Mouse (Mus musculus) ES-E14 (cell line): ENCODE measurements around the gene Cpa4.

Source experiments
- MAFK ChIP-seq: IDR thresholded peaks from 2 replicates; pipeline ENCODE4 v1.6.1; 2014; ENCODE audit warnings: mild to moderate bottlenecking, low read depth, low read length, inconsistent platforms; ENCODE audit not compliant: insufficient read depth
- ZC3H11A ChIP-seq: IDR thresholded peaks from 2 replicates; pipeline ENCODE4 v1.6.1; 2012; ENCODE audit warnings: low read depth, mild to moderate bottlenecking, inconsistent platforms, low read length, borderline replicate concordance
- ZNF384 ChIP-seq: IDR thresholded peaks from 2 replicates; pipeline ENCODE4 v1.6.1; 2012; ENCODE audit warnings: low read depth, low read length, inconsistent platforms

DNA sequence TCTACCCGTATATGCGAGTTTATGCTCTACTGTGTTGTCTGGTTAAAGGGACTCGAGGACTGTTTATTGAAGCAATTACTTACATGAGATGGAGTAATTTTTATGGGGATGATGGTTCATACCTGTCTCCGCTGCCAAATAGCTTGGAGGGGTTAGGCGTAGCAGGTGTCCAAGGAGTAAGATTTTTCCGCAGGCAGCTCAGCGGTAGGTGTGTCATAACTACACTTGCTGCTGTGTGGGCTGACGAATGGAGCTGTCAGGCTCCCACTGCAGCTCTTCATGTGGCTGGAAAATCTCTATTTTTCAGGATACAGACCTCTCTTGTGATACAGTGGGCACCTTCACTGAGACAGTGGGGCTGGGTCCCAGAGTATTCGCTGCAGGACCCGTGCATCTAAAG is 1.2 kb downstream of the Cpa4 start:
- TF ChIP-seq ZC3H11A (no peak), MAFK (no peak), ZNF384 (no peak)
